Mouse (Mus musculus): ENCODE results near the gene Adora2b.

The Adora2b gene

DNA sequence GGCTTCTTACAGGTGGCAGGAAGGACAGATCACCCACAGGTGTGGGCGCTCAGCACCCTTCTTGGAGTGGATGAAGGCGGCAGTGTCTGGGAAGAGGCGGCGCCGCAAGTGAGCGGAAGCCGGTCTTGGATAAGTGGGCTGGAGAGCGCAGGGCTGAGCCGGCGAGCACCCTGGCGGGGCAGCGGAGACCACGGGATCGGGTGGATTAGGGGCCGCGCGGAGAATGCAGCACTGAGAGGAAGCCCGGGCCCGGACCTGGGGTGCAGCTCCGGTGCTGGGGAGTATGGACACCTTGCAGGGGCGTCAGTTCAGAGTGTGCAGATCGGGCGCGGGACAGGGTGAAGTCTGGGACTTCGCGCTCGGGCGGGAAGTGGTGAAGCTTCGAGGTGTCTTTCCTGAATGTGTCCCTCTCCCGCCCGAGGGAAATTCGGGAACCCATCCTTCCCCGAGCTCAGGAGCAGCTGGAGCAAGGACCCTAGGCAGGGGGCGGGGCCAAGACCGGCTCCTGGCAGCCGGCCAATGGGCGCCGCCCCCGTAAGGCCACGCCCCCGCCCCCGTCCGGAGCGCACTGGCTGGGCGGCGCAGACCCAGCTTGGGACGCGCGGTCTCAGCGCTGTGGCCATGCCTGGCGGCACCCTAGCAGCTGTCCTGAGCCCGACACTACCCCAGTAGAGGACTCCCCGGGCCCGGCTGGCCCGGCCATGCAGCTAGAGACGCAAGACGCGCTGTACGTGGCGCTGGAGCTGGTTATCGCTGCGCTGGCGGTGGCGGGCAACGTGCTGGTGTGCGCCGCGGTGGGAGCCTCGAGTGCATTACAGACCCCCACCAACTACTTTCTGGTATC lies at the start of gene Adora2b:
Gene Adora2b, plus strand, starts transcription at position 584 of the 844 bp plus-strand sequence.
- no peak for TF ChIP-seq GATA4 (IDR thresholded peaks at IDR 0.05; ENCODE audit: insufficient replicate concordance, low read length)

DNA sequence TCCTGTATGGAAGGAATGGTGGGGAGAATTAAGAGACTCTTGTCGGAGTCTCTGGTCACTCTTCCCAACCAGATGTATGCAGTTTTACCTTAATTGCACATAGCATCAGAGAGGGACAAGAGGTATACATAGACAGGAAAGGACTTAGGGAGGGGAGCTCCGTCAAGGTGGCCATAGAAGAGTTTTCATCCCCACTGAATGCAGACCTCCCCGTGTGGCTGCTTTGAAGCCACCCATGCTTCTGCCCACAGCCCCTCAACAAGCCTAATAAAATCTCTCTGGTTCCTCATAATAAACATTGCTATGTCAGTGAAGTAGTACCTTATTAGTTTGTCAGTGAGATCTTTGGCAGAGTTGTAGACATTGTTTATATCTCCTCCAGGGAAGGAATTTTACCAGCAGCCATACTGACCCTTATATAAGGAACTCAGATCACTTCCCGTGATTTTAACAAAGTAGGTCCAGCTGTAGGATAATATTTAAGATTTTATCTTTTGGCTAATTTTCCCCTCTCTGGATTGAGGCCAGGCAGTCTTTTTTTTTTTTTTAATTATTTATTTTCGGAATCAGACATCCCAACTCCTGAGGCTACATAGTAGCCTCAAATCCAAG lies 47.8 kb upstream of the Adora2b start:
- no peak for TF ChIP-seq GATA4 (IDR thresholded peaks at IDR 0.05; ENCODE audit: insufficient replicate concordance, low read length)

DNA sequence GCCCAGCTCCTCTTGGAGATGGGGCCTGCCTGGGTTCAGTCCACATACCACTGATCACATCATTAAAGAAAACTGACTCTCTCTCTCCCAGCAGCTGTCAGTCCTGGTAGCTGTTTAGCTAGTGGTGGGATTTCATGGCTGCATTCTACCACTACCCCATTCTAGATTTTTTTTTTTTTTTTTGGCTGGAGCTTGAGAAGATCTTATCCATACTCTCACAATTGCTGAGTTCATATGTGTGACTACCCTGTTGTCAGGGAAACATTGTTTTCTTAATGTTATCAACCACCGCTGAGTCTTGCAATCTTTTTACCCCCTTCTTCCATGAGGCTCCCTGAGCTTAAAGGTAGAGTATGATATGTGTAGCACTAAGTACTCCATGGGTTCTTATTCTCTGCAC lies 46.1 kb upstream of the Adora2b start:
- TF ChIP-seq GATA4 (IDR thresholded peaks at IDR 0.05; ENCODE audit: insufficient replicate concordance, low read length), result no peak

DNA sequence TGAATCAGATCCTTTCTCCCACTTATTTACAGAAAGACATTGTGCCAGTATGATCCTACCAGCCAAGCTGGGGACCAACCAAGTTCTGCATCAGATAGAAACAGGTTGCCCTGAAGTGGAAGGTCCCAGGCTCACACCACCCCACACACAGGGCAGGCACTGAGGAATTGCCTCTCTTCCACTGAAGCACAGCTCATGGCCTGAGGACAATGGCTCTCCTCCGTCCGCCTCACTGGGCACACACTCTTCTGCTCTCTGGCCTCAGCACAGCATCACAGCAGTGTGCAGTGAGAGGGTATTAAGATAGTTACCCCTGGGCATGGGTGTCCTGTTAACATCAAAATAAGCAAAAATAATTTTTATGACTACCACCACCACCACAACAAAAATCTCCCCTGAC lies 39.7 kb upstream of the Adora2b start:
- TF ChIP-seq GATA4 (IDR thresholded peaks at IDR 0.05; ENCODE audit: insufficient replicate concordance, low read length), result no peak

DNA sequence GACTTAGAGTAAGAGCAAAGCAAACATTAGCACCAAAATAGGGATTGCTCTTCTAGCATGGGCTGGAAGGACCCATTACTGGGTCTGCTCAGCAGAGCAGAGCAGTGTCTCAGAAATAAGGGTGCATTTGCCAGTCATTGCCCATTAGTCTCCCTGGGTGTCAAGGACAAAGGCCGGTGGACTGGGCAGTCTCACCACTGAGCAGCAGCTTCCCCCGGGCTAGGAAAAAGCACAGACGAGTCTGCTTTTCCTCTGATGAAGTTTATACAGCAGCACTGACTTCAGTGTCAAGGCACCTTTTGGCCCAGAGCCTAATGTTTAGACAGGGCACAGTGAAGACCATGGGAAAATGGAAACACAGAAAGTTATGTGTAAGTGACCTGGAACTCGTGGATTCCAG lies 38.9 kb upstream of the Adora2b start:
- TF ChIP-seq GATA4 (IDR thresholded peaks at IDR 0.05; ENCODE audit: insufficient replicate concordance, low read length), result no peak

DNA sequence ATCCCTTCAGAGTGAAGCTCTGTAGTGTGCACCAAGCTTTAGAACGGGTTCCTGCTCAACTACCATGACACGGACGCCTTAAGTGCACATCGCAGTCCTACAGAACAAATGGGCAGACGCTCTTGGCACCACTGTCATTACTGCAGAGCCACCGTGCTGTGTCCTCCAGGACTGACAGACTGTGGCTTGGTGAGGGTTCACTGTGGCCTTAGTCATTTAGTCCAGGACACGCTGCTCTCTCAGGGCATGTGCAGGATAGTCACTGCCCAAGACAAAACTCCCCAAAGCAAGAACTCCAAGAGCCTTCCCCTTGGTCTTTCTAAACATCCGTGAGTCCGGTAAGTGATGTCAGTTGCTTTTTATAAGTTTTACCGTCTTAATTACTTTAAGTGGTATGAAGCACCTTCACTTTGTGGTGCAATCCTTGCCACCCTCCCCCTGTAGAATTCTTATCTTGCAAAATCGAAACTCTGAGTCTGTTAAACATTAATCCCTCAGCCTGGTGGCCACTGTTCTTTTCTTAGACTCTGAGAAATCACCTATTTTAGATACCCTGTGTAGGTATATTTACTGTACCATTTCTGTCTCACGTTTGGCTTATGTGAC lies 35.3 kb upstream of the Adora2b start:
- no peak for TF ChIP-seq GATA4 (IDR thresholded peaks at IDR 0.05; ENCODE audit: insufficient replicate concordance, low read length)

DNA sequence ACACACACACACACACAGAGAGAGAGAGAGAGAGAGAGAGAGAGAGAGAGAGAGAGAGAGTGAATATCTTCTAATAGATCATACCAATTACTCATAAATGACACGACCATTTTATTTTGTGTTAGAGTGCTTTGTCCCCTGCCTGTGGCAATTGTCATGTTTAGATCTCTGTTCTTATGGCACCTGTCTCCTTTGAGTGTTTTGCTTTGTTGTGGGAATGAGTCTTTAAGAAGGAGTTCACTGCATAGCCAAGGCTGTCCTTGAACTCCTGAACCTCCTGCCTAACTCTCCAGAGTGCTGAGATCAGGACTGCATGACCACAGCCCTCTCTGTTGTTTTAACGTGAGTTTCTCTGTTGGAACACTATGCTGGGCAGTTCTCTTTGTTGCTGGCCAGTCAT lies 33.7 kb upstream of the Adora2b start:
- TF ChIP-seq GATA4 (IDR thresholded peaks at IDR 0.05; ENCODE audit: insufficient replicate concordance, low read length), result no peak

DNA sequence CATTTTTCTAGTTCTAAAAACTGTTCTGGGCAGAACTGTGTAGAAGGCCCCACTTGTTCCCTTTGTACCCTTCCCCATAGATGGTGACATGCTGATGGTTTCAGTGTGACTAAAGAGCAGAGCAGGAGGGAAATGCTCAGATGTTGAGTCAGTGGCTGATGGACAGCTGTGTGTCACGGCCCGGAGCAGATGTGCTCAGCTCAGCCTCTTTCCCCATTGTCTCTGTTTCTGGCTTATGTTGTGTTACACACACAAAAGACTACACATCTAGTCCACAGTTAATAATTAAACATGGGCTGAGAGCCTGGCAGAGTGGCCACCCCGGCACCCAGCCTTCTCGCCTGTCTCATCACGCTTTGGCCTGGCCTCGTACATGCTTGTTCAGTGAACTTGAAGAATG lies 31.0 kb upstream of the Adora2b start:
- TF ChIP-seq GATA4 (IDR thresholded peaks at IDR 0.05; ENCODE audit: insufficient replicate concordance, low read length), result no peak

DNA sequence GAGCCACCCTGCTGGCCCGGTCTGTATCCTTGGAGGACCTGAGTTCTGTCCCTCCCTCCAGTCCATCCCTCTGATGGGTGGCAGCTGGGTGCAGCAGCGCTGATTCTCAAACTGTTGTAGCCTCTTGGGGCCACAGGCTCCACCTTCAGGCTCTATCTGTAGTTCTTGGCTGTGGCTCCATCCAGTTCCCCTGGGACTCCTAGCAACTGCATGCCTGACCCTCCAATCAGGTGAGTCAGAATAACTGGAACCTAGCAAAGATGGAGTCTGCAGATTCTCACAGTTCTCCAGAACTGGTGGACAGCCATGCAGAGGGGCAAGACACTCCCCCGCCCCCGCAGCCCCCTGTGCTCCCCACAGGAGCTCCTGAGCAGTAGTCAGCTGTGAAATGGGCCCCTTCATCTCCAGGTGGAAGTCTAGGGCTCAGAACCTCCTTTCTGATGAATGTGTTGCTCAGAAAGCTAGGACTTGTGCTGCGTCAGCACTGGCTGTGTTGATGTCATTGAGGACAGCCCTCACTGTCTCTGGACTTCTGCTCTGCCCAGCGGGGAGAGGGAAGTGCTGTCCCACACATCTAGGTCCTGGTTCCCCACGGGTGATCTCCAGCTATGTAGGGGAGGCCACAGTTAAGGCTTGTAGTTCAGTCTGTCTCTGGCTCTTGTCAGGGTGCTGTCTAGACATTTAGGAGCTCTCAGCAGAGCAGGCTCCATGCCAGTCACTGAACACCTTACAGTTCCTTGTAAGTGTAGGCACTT lies 27.9 kb upstream of the Adora2b start:
- no peak for TF ChIP-seq GATA4 (IDR thresholded peaks at IDR 0.05; ENCODE audit: insufficient replicate concordance, low read length)

DNA sequence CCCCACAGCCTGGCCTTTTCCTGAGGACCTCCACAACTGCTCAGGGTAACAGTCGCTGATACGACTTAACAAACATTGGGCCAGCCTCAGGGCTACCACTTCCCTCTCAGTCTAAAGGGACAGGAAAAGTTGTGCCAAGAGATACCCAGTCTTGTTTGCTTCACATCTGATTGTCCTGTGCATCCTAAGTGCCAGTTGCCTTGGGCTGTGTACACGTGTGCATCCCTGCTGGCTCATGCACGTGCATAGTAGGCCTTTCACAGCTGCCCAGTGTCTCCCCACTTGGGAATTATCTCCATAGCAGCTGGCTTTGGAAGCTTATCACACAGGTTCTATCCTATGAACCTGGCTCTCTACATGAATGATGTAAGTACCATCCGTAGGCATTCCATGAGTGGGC lies 25.4 kb upstream of the Adora2b start:
- no peak for TF ChIP-seq GATA4 (IDR thresholded peaks at IDR 0.05; ENCODE audit: insufficient replicate concordance, low read length)

DNA sequence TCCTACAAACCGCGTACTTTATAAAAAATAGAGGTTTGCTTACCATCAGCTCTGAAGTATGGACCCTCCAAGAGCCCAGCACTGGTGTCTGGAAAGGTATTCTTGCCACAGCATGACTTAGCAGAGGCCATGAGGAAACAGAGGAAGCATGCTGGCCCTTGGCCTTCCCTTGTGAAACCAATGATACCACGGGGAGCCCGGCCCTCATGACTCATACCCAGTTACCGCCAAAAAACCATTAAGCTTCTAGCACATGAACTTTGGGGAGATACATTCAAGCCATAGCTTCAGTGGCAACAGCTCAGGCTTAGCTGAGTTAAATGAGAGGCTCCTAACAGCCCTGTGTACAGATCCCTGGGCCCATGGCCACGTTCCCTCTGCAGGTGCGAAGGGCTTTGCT lies 24.8 kb upstream of the Adora2b start:
- TF ChIP-seq GATA4 (IDR thresholded peaks at IDR 0.05; ENCODE audit: insufficient replicate concordance, low read length), result no peak

DNA sequence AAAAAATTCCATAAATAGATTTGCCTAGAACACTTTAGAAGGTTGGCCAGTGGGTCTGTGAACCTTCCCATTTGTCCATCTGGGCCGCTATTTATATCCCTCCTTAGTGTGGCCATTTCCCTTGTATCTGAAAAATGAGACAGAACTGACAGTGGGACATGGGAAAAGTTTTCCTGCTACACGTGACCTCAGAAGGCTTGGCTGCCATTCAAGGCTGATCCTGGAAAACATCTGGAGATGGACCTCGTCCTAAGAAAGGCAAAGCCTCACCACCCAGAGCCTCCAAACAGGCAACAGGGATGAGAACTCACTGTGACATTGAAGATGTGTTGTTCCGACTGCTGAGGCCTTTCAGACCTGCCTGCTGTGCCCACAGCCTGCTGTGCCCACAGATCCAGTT lies 24.0 kb upstream of the Adora2b start:
- TF ChIP-seq GATA4 (IDR thresholded peaks at IDR 0.05; ENCODE audit: insufficient replicate concordance, low read length), result no peak

DNA sequence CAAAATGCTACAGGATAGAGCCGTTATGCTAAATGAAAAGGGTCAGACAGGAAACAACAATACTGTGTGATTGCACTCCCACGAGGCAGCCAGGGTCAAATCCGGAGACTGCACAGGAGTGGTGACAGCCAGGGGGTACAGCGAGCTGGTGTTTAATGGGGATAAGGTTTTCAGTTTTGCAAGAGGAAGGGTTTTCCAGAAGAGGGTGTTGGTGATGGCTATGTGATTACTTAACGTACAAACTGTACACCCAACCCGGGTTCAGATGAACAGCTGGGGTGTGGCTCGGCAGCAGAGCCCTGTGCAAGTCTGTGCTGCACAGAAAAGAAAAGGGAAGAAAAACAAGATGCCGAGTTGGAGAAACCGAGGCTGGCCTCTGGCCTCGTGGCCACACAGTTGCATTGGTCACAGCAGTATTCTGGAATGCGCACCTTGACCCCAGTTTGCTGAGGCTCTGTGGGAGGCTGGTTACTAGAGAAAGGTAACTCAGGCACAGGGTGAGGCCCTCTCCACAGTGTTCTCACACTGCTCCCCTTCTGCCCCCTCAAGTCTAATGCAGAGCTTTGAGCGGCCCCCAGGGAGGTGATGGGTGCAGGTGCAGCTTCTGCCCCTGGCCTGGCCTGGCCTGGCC lies 8.0 kb upstream of the Adora2b start:
- TF ChIP-seq GATA4 (IDR thresholded peaks at IDR 0.05; ENCODE audit: insufficient replicate concordance, low read length), result no peak

DNA sequence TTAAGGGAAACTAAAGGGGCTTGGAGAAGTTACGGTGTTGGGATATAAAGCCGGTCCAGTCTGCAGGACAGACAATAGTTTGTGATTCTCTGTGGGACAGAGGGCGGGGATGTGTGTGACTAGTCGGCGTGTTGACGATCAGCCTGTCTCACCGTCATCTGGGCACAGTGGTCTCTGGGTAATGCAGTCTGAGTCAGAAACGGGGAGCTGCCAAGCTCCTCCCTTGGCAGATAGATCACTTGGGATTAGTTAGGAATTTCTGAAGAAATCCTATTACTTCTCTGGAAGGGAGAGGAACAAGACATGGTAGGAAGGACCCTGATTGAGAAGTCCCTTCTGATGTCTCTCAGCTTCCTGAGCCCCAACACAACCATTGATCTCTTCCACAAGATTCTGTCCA lies 4.9 kb upstream of the Adora2b start:
- TF ChIP-seq GATA4 (IDR thresholded peaks at IDR 0.05; ENCODE audit: insufficient replicate concordance, low read length), result no peak

DNA sequence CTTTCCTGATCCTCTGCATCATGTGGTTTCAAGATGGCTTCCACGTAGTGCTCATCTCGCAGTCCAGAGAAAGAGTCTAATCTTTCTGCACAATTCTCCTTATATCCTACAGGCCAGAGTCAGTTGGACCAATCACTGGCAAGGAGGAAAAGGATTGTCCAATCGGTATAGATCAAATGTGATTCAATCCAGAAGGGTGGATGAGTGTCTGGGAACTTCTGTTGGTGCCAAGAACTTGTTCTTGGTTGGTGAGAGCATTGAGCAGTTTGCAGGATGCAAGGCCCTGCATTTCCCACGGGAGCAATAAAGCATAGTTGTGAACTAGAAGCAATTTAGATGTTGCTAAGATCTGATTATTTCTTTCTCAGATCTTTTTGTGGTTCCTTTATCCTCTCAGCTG lies 4.3 kb upstream of the Adora2b start:
- no peak for TF ChIP-seq GATA4 (IDR thresholded peaks at IDR 0.05; ENCODE audit: insufficient replicate concordance, low read length)
